27 mouse cellular contexts compared by ENCODE assay signal in genomic region chr2:153049997-153050358, GRCm38 (mm10). TPM values are rescaled to one million over a fixed set of nuclear protein-coding genes. Genes with fewer than 3 reads are reported as not detected.
DNase-seq lines count a peak whose midpoint lies in the region; ATAC-seq and TF ChIP-seq lines count a peak whose summit lies in the region.
"Had no signal": no experiment of that assay in that cellular context is flagged by ENCODE, and none has a peak within 500 bp of the region (broad histone marks: within the 10 kb centered on the region; RNA-seq: fewer than 3 reads in every experiment).

No protein-coding gene starts in this region.

- no peak overlapping the region for H3K4me2 ChIP-seq in forebrain, embryonic 14.5 days (ENCODE audit: low read length)
- no peak overlapping the region for H3K4me2 ChIP-seq in forebrain, embryonic 11.5 days (ENCODE audit: low read depth, low read length, severe bottlenecking)
- no peak overlapping the region for H3K4me2 ChIP-seq in midbrain, embryonic 13.5 days (replicated peaks)
- H3K4me2 ChIP-seq in midbrain, postnatal 0 days (ENCODE audit: low read depth, low read length, poor library complexity, severe bottlenecking): no peak overlapping the region
- no peak overlapping the region for H3K4me2 ChIP-seq in neural tube, embryonic 15.5 days
- H3K4me2 ChIP-seq: embryonic facial prominence, embryonic 15.5 days; intestine, embryonic 15.5 days; midbrain, embryonic 12.5 days had no signal

- peaks cover 11% of the 10 kb centered on the region for H3K36me3 ChIP-seq in forebrain, embryonic 14.5 days (ENCODE audit: control insufficient read depth, insufficient read depth, low read length)
- H3K36me3 ChIP-seq in forebrain, embryonic 11.5 days (ENCODE audit: control insufficient read depth, insufficient read depth, low read length): no peaks in the 10 kb centered on the region
- H3K36me3 ChIP-seq in midbrain, embryonic 13.5 days: peaks cover 12% of the 10 kb centered on the region
- H3K36me3 ChIP-seq in midbrain, postnatal 0 days (ENCODE audit: insufficient read depth, low read length): peaks cover 11% of the 10 kb centered on the region
- peaks cover 11% of the 10 kb centered on the region for H3K36me3 ChIP-seq in neural tube, embryonic 15.5 days
- H3K36me3 ChIP-seq: embryonic facial prominence, embryonic 15.5 days; heart, embryonic 10.5 days; intestine, embryonic 15.5 days had no signal

- no peak for ATAC-seq in forebrain, embryonic 14.5 days
- ATAC-seq in forebrain, embryonic 11.5 days (replicated peaks; ENCODE audit: low FRiP score): no peak
- ATAC-seq in midbrain, embryonic 13.5 days: no peak
- ATAC-seq in midbrain, postnatal 0 days (ENCODE audit: low FRiP score): no peak
- ATAC-seq in neural tube, embryonic 15.5 days (ENCODE audit: low FRiP score): no peak
- ATAC-seq: activated CD4-positive, CD25-positive, alpha-beta regulatory T cell, adult 4 months; intestine, embryonic 15.5 days; liver, postnatal 0 days; lung, postnatal 0 days had no signal

- 74% methylated on average over 4 of the region's 4 CpGs for WGBS in forebrain, embryonic 14.5 days
- 87% methylated on average over 4 of the region's 4 CpGs for WGBS in forebrain, embryonic 11.5 days
- WGBS in midbrain, embryonic 13.5 days: 81% methylated on average over 4 of the region's 4 CpGs
- 77% methylated on average over 4 of the region's 4 CpGs for WGBS in midbrain, postnatal 0 days
- WGBS in neural tube, embryonic 15.5 days: 82% methylated on average over 4 of the region's 4 CpGs

- peak overlapping the region; percentile 94 for H3K27ac ChIP-seq in forebrain, embryonic 14.5 days (ENCODE audit: low read depth, low read length)
- no peak overlapping the region for H3K27ac ChIP-seq in forebrain, embryonic 11.5 days (ENCODE audit: low read depth, low read length)
- H3K27ac ChIP-seq in midbrain, embryonic 13.5 days: peak overlapping the region; percentile 27
- no peak overlapping the region for H3K27ac ChIP-seq in midbrain, postnatal 0 days (ENCODE audit: low read depth, low read length)
- H3K27ac ChIP-seq in neural tube, embryonic 15.5 days (replicated peaks): 0 out of 2 replicates have a peak overlapping the region, but pooled peaks have one; percentile 24
- H3K27ac ChIP-seq: embryonic facial prominence, embryonic 15.5 days; heart, embryonic 10.5 days; intestine, embryonic 15.5 days; macrophage; midbrain, embryonic 12.5 days had no signal

- H3K9ac ChIP-seq in forebrain, embryonic 14.5 days (ENCODE audit: low read length): no peak overlapping the region; the same call in 1 of the 2 replicates
- no peak overlapping the region for H3K9ac ChIP-seq in forebrain, embryonic 11.5 days (ENCODE audit: low read length)
- H3K9ac ChIP-seq in midbrain, embryonic 13.5 days (replicated peaks): no peak overlapping the region
- no peak overlapping the region for H3K9ac ChIP-seq in midbrain, postnatal 0 days (replicated peaks; ENCODE audit: low read length, poor library complexity, severe bottlenecking)
- no peak overlapping the region for H3K9ac ChIP-seq in neural tube, embryonic 15.5 days (replicated peaks)
- H3K9ac ChIP-seq: embryonic facial prominence, embryonic 15.5 days; intestine, embryonic 15.5 days; liver, postnatal 0 days; midbrain, embryonic 12.5 days had no signal

- peaks cover 14% of the 10 kb centered on the region for H3K27me3 ChIP-seq in forebrain, embryonic 14.5 days (replicated peaks; ENCODE audit: control insufficient read depth, insufficient read depth, low read length)
- H3K27me3 ChIP-seq in forebrain, embryonic 11.5 days (ENCODE audit: control insufficient read depth, insufficient read depth, low read length): peaks cover 17% of the 10 kb centered on the region
- peaks cover 32% of the 10 kb centered on the region for H3K27me3 ChIP-seq in midbrain, embryonic 13.5 days
- no peaks in the 10 kb centered on the region for H3K27me3 ChIP-seq in midbrain, postnatal 0 days (ENCODE audit: insufficient read depth, low read length)
- peaks cover 18% of the 10 kb centered on the region for H3K27me3 ChIP-seq in neural tube, embryonic 15.5 days (replicated peaks)

- H3K4me1 ChIP-seq in forebrain, embryonic 14.5 days (ENCODE audit: control insufficient read depth, insufficient read depth, low read length): peaks cover 28% of the 10 kb centered on the region
- no peaks in the 10 kb centered on the region for H3K4me1 ChIP-seq in forebrain, embryonic 11.5 days (replicated peaks; ENCODE audit: control insufficient read depth, insufficient read depth, low read length)
- H3K4me1 ChIP-seq in midbrain, embryonic 13.5 days (replicated peaks): peaks cover 39% of the 10 kb centered on the region
- no peaks in the 10 kb centered on the region; the same call in 1 of the 2 replicates for H3K4me1 ChIP-seq in midbrain, postnatal 0 days (ENCODE audit: insufficient read depth, low read length)
- H3K4me1 ChIP-seq in neural tube, embryonic 15.5 days: peaks cover 27% of the 10 kb centered on the region

- H3K9me3 ChIP-seq in forebrain, embryonic 14.5 days (replicated peaks; ENCODE audit: control insufficient read depth, low read length): no peaks in the 10 kb centered on the region
- no peaks in the 10 kb centered on the region for H3K9me3 ChIP-seq in forebrain, embryonic 11.5 days (ENCODE audit: control insufficient read depth, low read length)
- no peaks in the 10 kb centered on the region for H3K9me3 ChIP-seq in midbrain, embryonic 13.5 days
- no peaks in the 10 kb centered on the region for H3K9me3 ChIP-seq in midbrain, postnatal 0 days (ENCODE audit: low read length)
- no peaks in the 10 kb centered on the region for H3K9me3 ChIP-seq in neural tube, embryonic 15.5 days (replicated peaks)
- H3K9me3 ChIP-seq: embryonic facial prominence, embryonic 15.5 days; heart, embryonic 10.5 days; intestine, embryonic 15.5 days; midbrain, embryonic 12.5 days had no signal

- no peak overlapping the region for H3K4me3 ChIP-seq in forebrain, embryonic 14.5 days (ENCODE audit: low read depth, low read length)
- H3K4me3 ChIP-seq in forebrain, embryonic 11.5 days (ENCODE audit: low read depth, low read length): no peak overlapping the region
- no peak overlapping the region for H3K4me3 ChIP-seq in midbrain, embryonic 13.5 days (replicated peaks)
- H3K4me3 ChIP-seq in midbrain, postnatal 0 days (ENCODE audit: low read depth, low read length): no peak overlapping the region
- H3K4me3 ChIP-seq in neural tube, embryonic 15.5 days (replicated peaks): no peak overlapping the region
- H3K4me3 ChIP-seq: embryonic facial prominence, embryonic 15.5 days; heart, embryonic 10.5 days; intestine, embryonic 15.5 days; midbrain, embryonic 12.5 days; myocyte had no signal

- peak; percentile 28 for DNase-seq in cerebellum, adult 11 months
- DNase-seq in cerebellum, postnatal 4 days (ENCODE audit: low spot score in 2 of 2): no peak
- no peak for DNase-seq in forebrain, embryonic 14.5 days (ENCODE audit: low spot score)
- no peak for DNase-seq in forebrain, embryonic 11.5 days (ENCODE audit: low spot score)
- DNase-seq in midbrain, postnatal 0 days (ENCODE audit: low spot score): no peak
- DNase-seq: adrenal gland, adult 8-10 months; gastrocnemius, postnatal 10 days; heart, postnatal 4 days; kidney, adult 8-10 months; kidney, postnatal 10 days; liver, postnatal 0 days had no signal

- TF ChIP-seq CTCF in midbrain, postnatal 0 days (IDR thresholded peaks at IDR 0.05): no peak

RNA-seq across cellular contexts. Expression of gene Ccm2l, which starts 15.8 kb away (rescaled TPM):
- 0.77 and 1.1 TPM in 2 replicates for polyA plus RNA-seq in forebrain, embryonic 14.5 days (2014; fragmentation: Nextera tagmentation; extraction: Ambion mirVana)
- 0.99 and 1.3 TPM in 2 replicates for polyA plus RNA-seq in forebrain, embryonic 11.5 days (2014; fragmentation: Nextera tagmentation; extraction: Ambion mirVana)
- 0.79 and 1.6 TPM in 2 replicates for polyA plus RNA-seq in midbrain, embryonic 13.5 days (2015; fragmentation: Nextera tagmentation; extraction: Ambion mirVana)
- total RNA-seq in midbrain, postnatal 0 days (2014; rRNA removed): 4.5 and 7.0 TPM in 2 replicates
- polyA plus RNA-seq in midbrain, postnatal 0 days (2015; fragmentation: Nextera tagmentation; extraction: Ambion mirVana): 1.1 and 1.3 TPM in 2 replicates
- polyA plus RNA-seq in neural tube, embryonic 15.5 days (2015; fragmentation: Nextera tagmentation; extraction: Ambion mirVana): 1.3 and 1.4 TPM in 2 replicates
- total RNA-seq: common myeloid progenitor, adult 5-6 weeks had no signal
- polyA plus RNA-seq: activated CD4-positive, CD25-positive, alpha-beta regulatory T cell, adult 4 months; macrophage; myocyte had no signal

RNA-seq across cellular contexts. Expression of gene Xkr7, which starts 18.3 kb away (rescaled TPM):
- 0.87 and 1.0 TPM in 2 replicates for polyA plus RNA-seq in forebrain, embryonic 14.5 days (2014; fragmentation: Nextera tagmentation; extraction: Ambion mirVana)
- polyA plus RNA-seq in forebrain, embryonic 11.5 days (2014; fragmentation: Nextera tagmentation; extraction: Ambion mirVana): 0.09 and 0.24 TPM in 2 replicates
- polyA plus RNA-seq in midbrain, embryonic 13.5 days (2015; fragmentation: Nextera tagmentation; extraction: Ambion mirVana): 1.7 and 2.0 TPM in 2 replicates
- 34.0 and 35.5 TPM in 2 replicates for total RNA-seq in midbrain, postnatal 0 days (2014; rRNA removed)
- polyA plus RNA-seq in midbrain, postnatal 0 days (2015; fragmentation: Nextera tagmentation; extraction: Ambion mirVana): 1.1 and 1.4 TPM in 2 replicates
- 1.7 and 2.0 TPM in 2 replicates for polyA plus RNA-seq in neural tube, embryonic 15.5 days (2015; fragmentation: Nextera tagmentation; extraction: Ambion mirVana)
- total RNA-seq: common myeloid progenitor, adult 5-6 weeks; granulocyte monocyte progenitor cell, adult 5-6 weeks; heart, postnatal 4 days; liver, adult 2 months had no signal
- polyA plus RNA-seq: activated CD4-positive, CD25-positive, alpha-beta regulatory T cell, adult 4 months; embryonic facial prominence, embryonic 15.5 days; heart, embryonic 10.5 days; heart, embryonic 16.5 days; limb, embryonic 11.5 days; liver, adult 2 months; liver, postnatal 0 days; lung, postnatal 0 days; macrophage; myocyte; stomach, embryonic 16.5 days had no signal

RNA-seq across cellular contexts. Expression of gene Pdrg1, which starts 34.8 kb away (rescaled TPM):
- 108 and 118 TPM in 2 replicates for polyA plus RNA-seq in forebrain, embryonic 14.5 days (2014; fragmentation: Nextera tagmentation; extraction: Ambion mirVana)
- 64.9 and 77.5 TPM in 2 replicates for polyA plus RNA-seq in forebrain, embryonic 11.5 days (2014; fragmentation: Nextera tagmentation; extraction: Ambion mirVana)
- polyA plus RNA-seq in midbrain, embryonic 13.5 days (2015; fragmentation: Nextera tagmentation; extraction: Ambion mirVana): 175 and 193 TPM in 2 replicates
- 54.5 and 60.7 TPM in 2 replicates for total RNA-seq in midbrain, postnatal 0 days (2014; rRNA removed)
- 240 and 249 TPM in 2 replicates for polyA plus RNA-seq in midbrain, postnatal 0 days (2015; fragmentation: Nextera tagmentation; extraction: Ambion mirVana)
- 240 and 256 TPM in 2 replicates for polyA plus RNA-seq in neural tube, embryonic 15.5 days (2015; fragmentation: Nextera tagmentation; extraction: Ambion mirVana)

RNA-seq across cellular contexts. Expression of gene Hck, which starts 58.3 kb away (rescaled TPM):
- polyA plus RNA-seq in forebrain, embryonic 14.5 days (2014; fragmentation: Nextera tagmentation; extraction: Ambion mirVana): 1.2 and 1.9 TPM in 2 replicates
- 1.8 TPM in 2 replicates for polyA plus RNA-seq in forebrain, embryonic 11.5 days (2014; fragmentation: Nextera tagmentation; extraction: Ambion mirVana)
- 1.3 TPM in 2 replicates for polyA plus RNA-seq in midbrain, embryonic 13.5 days (2015; fragmentation: Nextera tagmentation; extraction: Ambion mirVana)
- 11.7 and 13.7 TPM in 2 replicates for total RNA-seq in midbrain, postnatal 0 days (2014; rRNA removed)
- polyA plus RNA-seq in midbrain, postnatal 0 days (2015; fragmentation: Nextera tagmentation; extraction: Ambion mirVana): 8.7 and 9.6 TPM in 2 replicates
- polyA plus RNA-seq in neural tube, embryonic 15.5 days (2015; fragmentation: Nextera tagmentation; extraction: Ambion mirVana): 3.2 and 4.0 TPM in 2 replicates

Comparison
In these comparisons a context has a peak if more than half of its experiments do, and no peak if none do; other contexts are left out.
1. H3K27ac ChIP-seq: peak in forebrain, embryonic 14.5 days (single experiment), midbrain, embryonic 13.5 days (single experiment) and neural tube, embryonic 15.5 days (single experiment); none in forebrain, embryonic 11.5 days (single experiment) and midbrain, postnatal 0 days (single experiment).